Mouse (Mus musculus) heart, postnatal 0 days (tissue): ENCODE results near the gene Cdh26. TPM values are rescaled to one million over a fixed set of nuclear protein-coding genes. Genes with fewer than 3 reads are reported as not detected.

Experiments used
- ATAC-seq: fragments of 200-750 bp; cut with Nextera tagmentation; 2 replicates; pipeline ENCODE4 v1.8.0; 2017; ENCODE audit warnings: low read depth, moderate number of reproducible peaks, moderate library complexity; ENCODE audit not compliant: insufficient read depth
- DNase-seq: peaks from one replicate; pipeline ENCODE4 v3.0.0-alpha.2; 2016; ENCODE audit warnings: low spot score
- H3K27ac ChIP-seq: fragments of 300-500 bp; sonication (generic); 2 replicates; pipeline ENCODE4 v1.5.1; 2014; ENCODE audit warnings: low read depth, mild to moderate bottlenecking
- H3K27me3 ChIP-seq: fragments of 300-500 bp; sonication (generic); 2 replicates; pipeline ENCODE4 v1.6.1; 2014; ENCODE audit warnings: low read length, mixed read lengths; ENCODE audit not compliant: control insufficient read depth, insufficient read depth
- H3K36me3 ChIP-seq: fragments of 300-500 bp; sonication (generic); replicated peaks from 2 replicates; pipeline ENCODE4 v1.6.1; 2014; ENCODE audit warnings: low read length, mixed read lengths; ENCODE audit not compliant: control insufficient read depth, insufficient read depth
- H3K4me1 ChIP-seq: fragments of 300-500 bp; sonication (generic); 2 replicates; pipeline ENCODE4 v1.6.1; 2014; ENCODE audit warnings: antibody characterized with exemption; ENCODE audit not compliant: control insufficient read depth, insufficient read depth
- H3K4me2 ChIP-seq: fragments of 300-500 bp; sonication (generic); 2 replicates; pipeline ENCODE4 v1.6.1; 2014; ENCODE audit warnings: low read depth, mild to moderate bottlenecking, low read length, moderate library complexity
- H3K4me3 ChIP-seq: fragments of 300-500 bp; sonication (generic); 2 replicates; pipeline ENCODE4 v1.5.1; 2014; ENCODE audit warnings: low read depth, low read length
- H3K9ac ChIP-seq: fragments of 300-500 bp; sonication (generic); replicated peaks from 2 replicates; pipeline ENCODE4 v1.6.1; 2014; ENCODE audit warnings: low read depth, low read length, mixed read lengths
- H3K9me3 ChIP-seq: fragments of 300-500 bp; sonication (generic); replicated peaks from 2 replicates; pipeline ENCODE4 v1.6.1; 2016; ENCODE audit warnings: low read length; ENCODE audit not compliant: control insufficient read depth
- CTCF ChIP-seq: IDR thresholded peaks from 2 replicates; pipeline ENCODE4 v1.5.1; 2016; ENCODE audit warnings: antibody characterized with exemption, control low read depth, low read depth
- EP300 ChIP-seq: IDR thresholded peaks from 2 replicates; pipeline ENCODE4 v1.6.1; 2016; ENCODE audit warnings: antibody characterized with exemption, low read depth
- WGBS: fragments of 180-500 bp; shearing (Covaris S2); extraction: QIAGEN DNeasy Blood & Tissue Kit; methylation state at CpG from one replicate; pipeline ENCODE4 v1.1.7; 2014; 5-methylcytosine and 5-hydroxymethylcytosine counted together
- polyA plus RNA-seq: library from polyadenylated mRNA; unstranded; fragments of >200 nt; fragmentation: Nextera tagmentation; extraction: Ambion mirVana; gene quantifications from 2 replicates; pipeline ENCODE4 v1.2.1, GENCODE M21; 2015
- total RNA-seq: library from RNA; depleted of rRNA; stranded (reverse); fragments of >200 nt; gene quantifications from 2 replicates; pipeline ENCODE4 v1.2.3, GENCODE M21; 2014; ENCODE audit warnings: low replicate concordance

Gene Cdh26
- total and polyA plus RNA-seq, 2 experiments from 2014 or later, result 0.31 TPM

DNA sequence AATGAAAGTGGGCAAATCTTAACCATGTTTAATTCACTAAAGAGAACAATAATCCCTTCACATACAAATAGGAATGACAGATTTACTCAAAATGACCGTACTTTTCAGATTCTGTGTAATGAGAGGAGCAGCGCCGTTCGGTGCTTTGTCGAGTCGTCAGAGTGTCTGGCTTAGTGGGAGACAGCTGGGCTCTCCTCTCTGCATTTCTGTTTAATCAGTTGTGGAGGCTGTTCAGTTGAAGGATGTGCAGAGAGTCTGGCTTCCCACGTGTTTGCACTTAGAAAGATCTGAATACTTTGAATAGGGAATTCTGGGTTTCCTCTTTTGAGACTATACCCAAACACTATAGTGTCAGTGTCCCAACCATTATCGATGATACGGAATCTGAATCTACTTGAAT is 7.0 kb downstream of the Cdh26 start:
- no peak overlapping the region for H3K4me2 ChIP-seq
- H3K36me3 ChIP-seq, result no peaks in the 10 kb centered on the region
- no peak overlapping the region for H3K4me3 ChIP-seq
- ATAC-seq (no peak), DNase-seq (no peak)
- WGBS, result 53% methylated on average over 9 of the region's 9 CpGs
- H3K4me1 ChIP-seq, result no peaks in the 10 kb centered on the region
- no peaks in the 10 kb centered on the region for H3K9me3 ChIP-seq
- TF ChIP-seq EP300 (no peak), CTCF (no peak)
- H3K27me3 ChIP-seq, result no peaks in the 10 kb centered on the region
- no peak overlapping the region for H3K27ac ChIP-seq
- no peak overlapping the region for H3K9ac ChIP-seq

DNA sequence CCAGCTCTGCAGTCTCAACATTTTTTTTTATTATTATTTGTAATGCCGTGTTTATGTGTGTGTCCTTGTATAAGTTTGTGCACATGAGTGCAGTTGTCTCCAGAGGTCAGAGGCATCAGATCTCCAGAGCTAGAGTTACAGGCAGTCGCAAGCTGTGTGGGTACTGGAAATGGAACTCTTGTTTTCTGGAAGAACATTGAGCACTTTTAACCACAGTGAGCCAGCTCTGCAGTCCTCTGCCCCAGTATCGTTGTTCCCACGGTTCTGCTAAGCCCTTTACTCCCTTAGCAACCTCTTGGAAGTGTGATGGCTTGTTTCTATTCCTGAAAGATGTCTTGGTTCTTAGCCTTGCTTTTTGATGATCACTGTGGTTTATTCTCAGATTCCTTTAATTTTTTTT is 19.1 kb downstream of the Cdh26 start:
- Histone ChIP-seq H3K9me3 (no peaks in the 10 kb centered on the region), H3K4me3 (no peak overlapping the region), H3K27me3 (no peaks in the 10 kb centered on the region), H3K27ac (no peak overlapping the region), H3K4me2 (no peak overlapping the region), H3K36me3 (no peaks in the 10 kb centered on the region), H3K9ac (no peak overlapping the region), H3K4me1 (no peaks in the 10 kb centered on the region)
- TF ChIP-seq EP300, result no peak
- ATAC-seq, result no peak
- no peak for DNase-seq
- WGBS, result 72% methylated on average over 4 of the region's 4 CpGs

DNA sequence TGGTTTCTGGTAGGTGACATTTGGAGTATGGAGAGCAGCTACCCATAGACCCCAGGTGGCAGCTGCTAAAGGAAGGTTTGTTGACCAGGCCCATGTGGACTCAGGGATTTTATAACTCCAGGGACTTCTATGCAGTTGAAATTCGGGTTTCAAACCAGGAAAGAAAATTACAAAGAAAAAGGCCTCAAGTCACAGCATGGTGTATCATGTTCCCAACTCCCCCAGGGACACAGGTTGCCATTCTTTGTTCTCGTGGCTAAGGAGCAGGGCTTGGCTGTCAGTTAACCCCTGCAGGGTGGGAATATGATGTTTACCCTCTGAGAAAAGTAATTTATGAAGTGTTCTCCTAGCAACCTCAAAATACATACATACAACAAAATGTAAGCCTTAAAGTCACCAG is 19.9 kb downstream of the Cdh26 start:
- no peak for ATAC-seq
- Histone ChIP-seq H3K36me3 (no peaks in the 10 kb centered on the region), H3K4me1 (no peaks in the 10 kb centered on the region), H3K27ac (no peak overlapping the region), H3K4me3 (no peak overlapping the region), H3K4me2 (no peak overlapping the region), H3K9me3 (no peaks in the 10 kb centered on the region), H3K27me3 (no peaks in the 10 kb centered on the region), H3K9ac (no peak overlapping the region)
- no peak for DNase-seq
- TF ChIP-seq EP300 (no peak), CTCF (no peak)
- 31% methylated on average over 2 of the region's 2 CpGs for WGBS

DNA sequence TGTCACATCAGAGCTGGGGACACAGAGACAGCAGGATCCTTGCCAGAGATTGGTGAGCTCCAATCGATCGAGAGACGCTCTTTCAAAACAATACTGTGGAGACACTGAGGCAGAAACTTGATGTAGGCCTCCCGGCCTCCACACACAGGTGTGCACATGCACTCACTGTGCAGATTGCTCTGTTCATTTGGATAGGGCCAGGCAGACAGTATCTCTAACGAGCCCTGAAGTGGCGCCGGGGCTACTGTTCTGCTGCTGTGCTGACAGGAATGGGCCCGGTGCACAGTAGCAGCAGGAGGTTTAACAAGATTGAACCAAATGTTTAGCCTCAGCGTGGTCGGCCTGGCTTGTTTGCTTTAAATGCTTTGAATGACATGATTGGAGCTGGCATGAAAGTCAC is 20.6 kb downstream of the Cdh26 start:
- TF ChIP-seq CTCF (no peak), EP300 (no peak)
- Histone ChIP-seq H3K36me3 (no peaks in the 10 kb centered on the region), H3K4me3 (no peak overlapping the region), H3K27ac (no peak overlapping the region), H3K4me2 (no peak overlapping the region), H3K9me3 (no peaks in the 10 kb centered on the region), H3K4me1 (no peaks in the 10 kb centered on the region), H3K9ac (no peak overlapping the region), H3K27me3 (no peaks in the 10 kb centered on the region)
- WGBS, result 60% methylated on average over 10 of the region's 10 CpGs
- no peak for DNase-seq
- no peak for ATAC-seq

DNA sequence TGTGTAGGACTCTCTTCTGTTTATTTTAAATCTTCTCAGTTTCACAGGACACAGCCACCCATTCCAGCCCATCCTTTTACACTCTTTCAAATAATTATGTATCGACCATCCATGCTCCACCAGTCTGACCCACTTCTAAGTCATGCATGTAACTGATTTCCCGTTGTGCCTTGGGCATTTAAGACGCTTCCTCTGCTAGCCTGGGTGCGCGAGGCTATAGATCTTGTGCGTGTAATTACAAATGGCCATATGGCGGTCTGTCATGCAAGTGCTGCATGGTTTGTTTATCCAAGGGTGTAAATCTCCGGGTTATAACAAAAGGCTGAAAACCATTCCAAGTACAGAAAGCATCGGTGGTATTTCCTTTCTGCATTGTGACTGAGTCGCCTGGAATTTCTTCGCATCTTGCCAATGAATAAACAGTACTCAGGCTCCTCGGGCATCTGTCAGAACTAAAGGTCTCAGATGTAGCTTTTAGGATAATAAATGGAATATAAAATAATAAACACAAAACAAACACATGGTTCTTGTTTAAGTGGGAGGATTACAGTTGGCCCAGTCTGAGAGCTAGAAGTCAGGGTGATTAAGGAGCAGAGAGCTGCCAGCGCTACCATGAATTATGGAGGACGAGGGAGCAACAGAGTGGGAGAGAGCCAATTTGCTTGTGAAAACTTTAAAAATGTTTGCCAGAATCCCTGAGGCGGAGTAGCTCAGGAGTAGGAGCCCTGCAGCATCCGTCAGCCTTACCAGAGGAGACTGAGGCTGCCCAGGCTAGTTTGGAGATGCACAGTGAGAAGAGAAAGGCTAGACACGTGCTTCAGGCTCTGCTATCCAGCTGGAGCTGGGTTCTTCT is 24.6 kb downstream of the Cdh26 start:
- Histone ChIP-seq H3K27ac (peak overlapping the region; percentile 7; the same call in 1 of the 2 replicates), H3K36me3 (no peaks in the 10 kb centered on the region), H3K4me1 (no peaks in the 10 kb centered on the region), H3K9me3 (no peaks in the 10 kb centered on the region), H3K9ac (no peak overlapping the region), H3K4me3 (no peak overlapping the region), H3K4me2 (0 out of 2 replicates have a peak overlapping the region, but pooled peaks have one; percentile 0), H3K27me3 (no peaks in the 10 kb centered on the region)
- 0 out of 2 replicates have a peak, but pooled peaks have one; percentile 44 for ATAC-seq
- no peak for TF ChIP-seq EP300
- TF ChIP-seq CTCF, result no peak
- peak; percentile 21 for DNase-seq
- WGBS, result 46% methylated on average over 17 of the region's 17 CpGs

DNA sequence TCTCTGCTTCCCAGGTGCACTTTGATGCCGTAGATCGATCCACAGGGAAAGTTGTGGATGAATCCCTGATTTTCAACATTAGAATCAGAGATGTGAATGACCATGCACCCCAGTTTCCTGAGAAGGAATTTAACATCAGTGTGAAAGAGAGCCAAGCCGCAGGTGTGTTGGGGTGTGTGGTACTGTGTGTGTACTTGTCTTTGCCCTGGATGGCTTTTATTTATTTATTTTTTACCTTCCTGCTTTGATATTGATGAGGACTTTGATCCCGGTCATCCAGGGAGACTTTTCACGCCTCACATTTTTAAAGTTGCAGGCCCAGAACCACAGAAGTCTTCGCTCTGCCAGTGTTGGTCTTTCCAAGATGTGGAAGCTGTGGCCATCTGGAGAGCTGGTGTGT is 27.1 kb downstream of the Cdh26 start:
- Histone ChIP-seq H3K4me2 (no peak overlapping the region), H3K27me3 (no peaks in the 10 kb centered on the region), H3K27ac (no peak overlapping the region), H3K9ac (no peak overlapping the region), H3K9me3 (no peaks in the 10 kb centered on the region), H3K4me1 (no peaks in the 10 kb centered on the region), H3K4me3 (no peak overlapping the region), H3K36me3 (no peaks in the 10 kb centered on the region)
- no peak for TF ChIP-seq EP300
- TF ChIP-seq CTCF, result no peak
- 90% methylated on average over 6 of the region's 6 CpGs for whole genome bisulfite sequencing
- ATAC-seq (no peak), DNase-seq (no peak)
